Mouse (Mus musculus): ENCODE data around the gene Slf1. TPM values are rescaled to one million over a fixed set of nuclear protein-coding genes. Genes with fewer than 3 reads are reported as not detected.

Gene Slf1
- total RNA-seq (2021), result 1 to 10 TPM; 9.0 to 9.3 TPM
- long read RNA-seq, experiment 1, partial matches to known transcripts, result 0 of 17 reads
- long read RNA-seq, experiment 1, other reads (novel, unspliced or antisense), result 13 of 17 reads
- long read RNA-seq, experiment 2, partial matches to known transcripts, result 4 of 18 reads
- long read RNA-seq, experiment 2, other reads (novel, unspliced or antisense), result 10 of 18 reads

- DNase-seq (ENCODE audit: low spot score), result peak; percentile 87
Observed at GRCm38 (mm10) chr13:77134931-77135620, at the start of gene Slf1, which contains the start of gene 2210408I21Rik. TSS of gene Slf1 (minus strand) at chr13:77135473. TSS of gene 2210408I21Rik (plus strand) at chr13:77135540.

GRCm38 (mm10) chr13:77177931-77178330 is 42.7 kb upstream of the Slf1 start:
- DNase-seq (ENCODE audit: low spot score), result no peak

- DNase-seq (ENCODE audit: low spot score), result no peak
Observed at GRCm38 (mm10) chr13:77140890-77141289, 5.6 kb upstream of the Slf1 start.

- DNase-seq (ENCODE audit: low spot score), result no peak
Observed at GRCm38 (mm10) chr13:77135621-77135981, 328 bp upstream of the Slf1 start.

GRCm38 (mm10) chr13:77131132-77131531 is 4.1 kb downstream of the Slf1 start:
- DNase-seq (ENCODE audit: low spot score), result no peak

GRCm38 (mm10) chr13:77128240-77128639 is 7.0 kb downstream of the Slf1 start:
- no peak for DNase-seq (ENCODE audit: low spot score)

GRCm38 (mm10) chr13:77125159-77125558 is 10.1 kb downstream of the Slf1 start:
- no peak for DNase-seq (ENCODE audit: low spot score)

- no peak for DNase-seq (ENCODE audit: low spot score)
Observed at GRCm38 (mm10) chr13:77118695-77119094, 16.6 kb downstream of the Slf1 start.

- no peak for DNase-seq (ENCODE audit: low spot score)
Observed at GRCm38 (mm10) chr13:77107734-77108133, 27.5 kb downstream of the Slf1 start.

GRCm38 (mm10) chr13:77092876-77093275 is 42.4 kb downstream of the Slf1 start:
- DNase-seq (ENCODE audit: low spot score), result peak; percentile 4

GRCm38 (mm10) chr13:77072030-77072429 is 63.2 kb downstream of the Slf1 start:
- DNase-seq (ENCODE audit: low spot score), result no peak

- no peak for DNase-seq (ENCODE audit: low spot score)
Observed at GRCm38 (mm10) chr13:77068847-77069246, 66.4 kb downstream of the Slf1 start.

- DNase-seq (ENCODE audit: low spot score), result no peak
Observed at GRCm38 (mm10) chr13:77063221-77063620, 72.1 kb downstream of the Slf1 start.

- DNase-seq (ENCODE audit: low spot score), result no peak
Observed at GRCm38 (mm10) chr13:77049736-77050135, 85.5 kb downstream of the Slf1 start.

- no peak for DNase-seq (ENCODE audit: low spot score)
Observed at GRCm38 (mm10) chr13:77048461-77048860, 86.8 kb downstream of the Slf1 start.

- DNase-seq (ENCODE audit: low spot score), result no peak
Observed at GRCm38 (mm10) chr13:77047179-77047931, 87.9 kb downstream of the Slf1 start.

GRCm38 (mm10) chr13:77046416-77046815 is 88.9 kb downstream of the Slf1 start:
- no peak for DNase-seq (ENCODE audit: low spot score)

- peak; percentile 8 for DNase-seq (ENCODE audit: low spot score)
Observed at GRCm38 (mm10) chr13:77045375-77045774, 89.9 kb downstream of the Slf1 start.

GRCm38 (mm10) chr13:77043375-77043774 is 91.9 kb downstream of the Slf1 start:
- no peak for DNase-seq (ENCODE audit: low spot score)

GRCm38 (mm10) chr13:77029594-77029993 is 105.7 kb downstream of the Slf1 start:
- DNase-seq (ENCODE audit: low spot score), result no peak

- DNase-seq (ENCODE audit: low spot score), result no peak
Observed at GRCm38 (mm10) chr13:77018851-77019250, 116.4 kb downstream of the Slf1 start.

GRCm38 (mm10) chr13:77003684-77004083 is 131.6 kb downstream of the Slf1 start:
- no peak for DNase-seq (ENCODE audit: low spot score)

GRCm38 (mm10) chr13:77002628-77003027 is 132.6 kb downstream of the Slf1 start:
- no peak for DNase-seq (ENCODE audit: low spot score)

Data from gastrocnemius, adult 18-20 months (tissue).